Mouse (Mus musculus) hindlimb bud, embryonic 11.5 days (tissue): Measurements from ENCODE around the gene Emp1.

ENCODE experiments used
- DNase-seq: peaks from one replicate; pipeline ENCODE4 v3.0.0-alpha.2; 2012; ENCODE audit warnings: low read depth, low spot score; ENCODE audit errors: extremely low spot score

Gene Emp1

GRCm38 (mm10) chr6:135363344-135364040 lies 1.1 kb downstream of the Emp1 start:
- DNase-seq: no peak

- DNase-seq: no peak
These were observed 1.8 kb downstream of the Emp1 start for GRCm38 (mm10) chr6:135364041-135364745.

- no peak for DNase-seq
These were observed 2.6 kb downstream of the Emp1 start for GRCm38 (mm10) chr6:135364891-135365301.

GRCm38 (mm10) chr6:135365614-135366013 lies 3.3 kb downstream of the Emp1 start:
- no peak for DNase-seq

- DNase-seq: no peak
These were observed 5.9 kb downstream of the Emp1 start for GRCm38 (mm10) chr6:135368230-135368629.

- DNase-seq: no peak
These were observed 7.2 kb downstream of the Emp1 start for GRCm38 (mm10) chr6:135369551-135369968.

GRCm38 (mm10) chr6:135370954-135371353 lies 8.6 kb downstream of the Emp1 start:
- DNase-seq: no peak

- DNase-seq: no peak
These were observed 11.0 kb downstream of the Emp1 start for GRCm38 (mm10) chr6:135373357-135373756.

GRCm38 (mm10) chr6:135375818-135376217 lies 13.5 kb downstream of the Emp1 start:
- DNase-seq: no peak

GRCm38 (mm10) chr6:135376248-135376647 lies 13.9 kb downstream of the Emp1 start:
- no peak for DNase-seq

- peak; percentile 66 for DNase-seq
These were observed 15.4 kb downstream of the Emp1 start for GRCm38 (mm10) chr6:135377583-135378319.

GRCm38 (mm10) chr6:135383919-135384318 lies 21.6 kb downstream of the Emp1 start:
- DNase-seq: no peak

- DNase-seq: no peak
These were observed 23.6 kb downstream of the Emp1 start for GRCm38 (mm10) chr6:135385738-135386459.

- no peak for DNase-seq
These were observed 25.3 kb downstream of the Emp1 start for GRCm38 (mm10) chr6:135387653-135388052.

- no peak for DNase-seq
These were observed 26.4 kb downstream of the Emp1 start for GRCm38 (mm10) chr6:135388711-135389110.

- DNase-seq: no peak
These were observed 28.1 kb downstream of the Emp1 start for GRCm38 (mm10) chr6:135390398-135390797.

- DNase-seq: no peak
These were observed 33.0 kb downstream of the Emp1 start for GRCm38 (mm10) chr6:135395375-135395774.

- no peak for DNase-seq
These were observed 34.7 kb downstream of the Emp1 start for GRCm38 (mm10) chr6:135397089-135397488.

- no peak for DNase-seq
These were observed 35.4 kb downstream of the Emp1 start for GRCm38 (mm10) chr6:135397788-135398187.

- no peak for DNase-seq
These were observed 36.5 kb downstream of the Emp1 start for GRCm38 (mm10) chr6:135398801-135399200.

GRCm38 (mm10) chr6:135400306-135400705 lies 38.0 kb downstream of the Emp1 start:
- DNase-seq: peak; percentile 33
